In genomic region chr4:139950431-139950848, GRCm38 (mm10) we compare ENCODE assay signal across 7 mouse cellular contexts. TPM values are rescaled to one million over a fixed set of nuclear protein-coding genes. Genes with fewer than 3 reads are reported as not detected.
DNase-seq lines count a peak whose midpoint lies in the region; ATAC-seq and TF ChIP-seq lines count a peak whose summit lies in the region.

No protein-coding gene starts in this region.

- peak overlapping the region; percentile 61 for H3K4me2 ChIP-seq in intestine, postnatal 0 days (replicated peaks; ENCODE audit: low read depth)
- peak overlapping the region; percentile 48 for H3K4me2 ChIP-seq in liver, postnatal 0 days (ENCODE audit: low read depth, low read length)
- peak overlapping the region; percentile 50 for H3K4me2 ChIP-seq in stomach, embryonic 14.5 days (replicated peaks; ENCODE audit: low read depth, low read length)

- peaks cover 22% of the 10 kb centered on the region for H3K4me1 ChIP-seq in embryonic facial prominence, embryonic 10.5 days
- peaks cover 6% of the 10 kb centered on the region; the same call in 1 of the 2 replicates for H3K4me1 ChIP-seq in intestine, postnatal 0 days (replicated peaks; ENCODE audit: control insufficient read depth, insufficient read depth, low read length)
- no peaks in the 10 kb centered on the region for H3K4me1 ChIP-seq in liver, postnatal 0 days (ENCODE audit: insufficient read depth)
- peaks cover 5% of the 10 kb centered on the region; the same call in 1 of the 2 replicates for H3K4me1 ChIP-seq in stomach, embryonic 14.5 days (ENCODE audit: control insufficient read depth, insufficient read depth, low read length)

- H3K9me3 ChIP-seq in embryonic facial prominence, embryonic 10.5 days: 0 out of 2 replicates have a peak, but pooled peaks cover 4% of the 10 kb centered on the region
- no peaks in the 10 kb centered on the region for H3K9me3 ChIP-seq in intestine, postnatal 0 days (ENCODE audit: control insufficient read depth)
- no peaks in the 10 kb centered on the region for H3K9me3 ChIP-seq in liver, postnatal 0 days (ENCODE audit: low read length)
- no peaks in the 10 kb centered on the region for H3K9me3 ChIP-seq in stomach, embryonic 14.5 days (ENCODE audit: control insufficient read depth, low read depth, low read length)

- peak; percentile 81 for DNase-seq in ZHBTc4 (ENCODE audit: low read depth, low spot score)
- DNase-seq in embryonic facial prominence, embryonic 10.5 days (ENCODE audit: low spot score): peak; percentile 67
- DNase-seq in liver, postnatal 0 days: no peak
- DNase-seq in right cerebral cortex, postnatal 4 days: no peak
- no peak for DNase-seq in spleen, postnatal 14 days (ENCODE audit: low spot score in 2 of 2)

- no peak for ATAC-seq in intestine, postnatal 0 days
- no peak for ATAC-seq in liver, postnatal 0 days
- no peak for ATAC-seq in stomach, embryonic 14.5 days (ENCODE audit: insufficient number of reproducible peaks, insufficient read depth, low FRiP score, low read depth)

- 1% methylated on average over 20 of the region's 20 CpGs for WGBS in embryonic facial prominence, embryonic 10.5 days
- 2% methylated on average over 20 of the region's 20 CpGs for WGBS in intestine, postnatal 0 days
- WGBS in liver, postnatal 0 days (ENCODE audit: insufficient replicate concordance): 3% methylated on average over 20 of the region's 20 CpGs
- 1% methylated on average over 20 of the region's 20 CpGs for WGBS in stomach, embryonic 14.5 days

- H3K4me3 ChIP-seq in embryonic facial prominence, embryonic 10.5 days: peak overlapping the region; percentile 51
- H3K4me3 ChIP-seq in intestine, postnatal 0 days (ENCODE audit: low read depth, low read length): peak overlapping the region; percentile 18
- H3K4me3 ChIP-seq in liver, postnatal 0 days (ENCODE audit: low read depth, low read length): no peak overlapping the region
- peak overlapping the region; percentile 20; the same call in 1 of the 2 replicates for H3K4me3 ChIP-seq in stomach, embryonic 14.5 days (ENCODE audit: low read depth, low read length)

- no peak for TF ChIP-seq EP300 in liver, postnatal 0 days (IDR thresholded peaks at IDR 0.05; ENCODE audit: low read depth)

- peak overlapping the region; percentile 19; the same call in 1 of the 2 replicates for H3K27ac ChIP-seq in embryonic facial prominence, embryonic 10.5 days (replicated peaks)
- no peak overlapping the region for H3K27ac ChIP-seq in intestine, postnatal 0 days (ENCODE audit: low read depth, low read length)
- no peak overlapping the region for H3K27ac ChIP-seq in liver, postnatal 0 days (ENCODE audit: low read depth)
- H3K27ac ChIP-seq in stomach, embryonic 14.5 days (ENCODE audit: low read length): no peak overlapping the region

- H3K27me3 ChIP-seq in embryonic facial prominence, embryonic 10.5 days (replicated peaks; ENCODE audit: low read depth, poor library complexity, severe bottlenecking): peaks cover 7% of the 10 kb centered on the region; the same call in 1 of the 2 replicates
- no peaks in the 10 kb centered on the region for H3K27me3 ChIP-seq in intestine, postnatal 0 days (replicated peaks; ENCODE audit: control insufficient read depth, insufficient read depth, low read length)
- H3K27me3 ChIP-seq in liver, postnatal 0 days (ENCODE audit: insufficient read depth, low read length): no peaks in the 10 kb centered on the region
- no peaks in the 10 kb centered on the region for H3K27me3 ChIP-seq in stomach, embryonic 14.5 days (ENCODE audit: control insufficient read depth, insufficient read depth, low read length)

- H3K36me3 ChIP-seq in embryonic facial prominence, embryonic 10.5 days (replicated peaks): no peaks in the 10 kb centered on the region
- H3K36me3 ChIP-seq in intestine, postnatal 0 days (ENCODE audit: control insufficient read depth, insufficient read depth): no peaks in the 10 kb centered on the region
- H3K36me3 ChIP-seq in liver, postnatal 0 days (replicated peaks; ENCODE audit: insufficient read depth, low read length): no peaks in the 10 kb centered on the region
- no peaks in the 10 kb centered on the region for H3K36me3 ChIP-seq in stomach, embryonic 14.5 days (ENCODE audit: control insufficient read depth, insufficient read depth, low read length)

- TF ChIP-seq CTCF in intestine, postnatal 0 days (IDR thresholded peaks at IDR 0.05; ENCODE audit: low read depth): no peak
- no peak for TF ChIP-seq CTCF in liver, postnatal 0 days (IDR thresholded peaks at IDR 0.05; ENCODE audit: low read depth)

- H3K9ac ChIP-seq in intestine, postnatal 0 days (ENCODE audit: low read depth, low read length): no peak overlapping the region
- no peak overlapping the region for H3K9ac ChIP-seq in liver, postnatal 0 days (replicated peaks)
- no peak overlapping the region for H3K9ac ChIP-seq in stomach, embryonic 14.5 days (replicated peaks; ENCODE audit: low read depth, low read length)

RNA-seq across cellular contexts. Expression of gene Klhdc7a, which starts 17.4 kb away (rescaled TPM):
- 0.34 TPM in 2 replicates for polyA plus RNA-seq in embryonic facial prominence, embryonic 10.5 days (2016; fragmentation: Nextera tagmentation; extraction: Ambion mirVana)
- 0.08 and 0.12 TPM in 2 replicates for polyA plus RNA-seq in intestine, postnatal 0 days (2015; fragmentation: Nextera tagmentation; extraction: Ambion mirVana)
- polyA plus RNA-seq in liver, postnatal 0 days (2015; fragmentation: Nextera tagmentation; extraction: Ambion mirVana): 0.65 and 0.67 TPM in 2 replicates
- 0.23 and 0.42 TPM in 2 replicates for polyA plus RNA-seq in stomach, embryonic 14.5 days (2014; fragmentation: Nextera tagmentation; extraction: Ambion mirVana)

Comparison
In these comparisons a context has a peak if more than half of its experiments do, and no peak if none do; other contexts are left out.
1. DNase-seq: peak in ZHBTc4 (single experiment) and embryonic facial prominence, embryonic 10.5 days (single experiment); none in liver, postnatal 0 days (single experiment), right cerebral cortex, postnatal 4 days (single experiment) and spleen, postnatal 14 days (0 of 2).
2. Peak in every context shown above with its lines, with median percentiles within 50 percentile points of each other: H3K4me2 ChIP-seq.